Mouse (Mus musculus) hindbrain, postnatal 0 days (tissue): ENCODE measurements around the gene Nav3. TPM values are rescaled to one million over a fixed set of nuclear protein-coding genes. Genes with fewer than 3 reads are reported as not detected.

Source experiments
- ATAC-seq: fragments of 200-750 bp; cut with Nextera tagmentation; 2 replicates; pipeline ENCODE4 v1.8.0; 2017; ENCODE audit warnings: mild to moderate bottlenecking, moderate TSS enrichment, moderate library complexity
- DNase-seq: peaks from one replicate; pipeline ENCODE4 v3.0.0-alpha.2; 2015; ENCODE audit warnings: low spot score
- H3K27ac ChIP-seq: fragments of 300-500 bp; sonication (generic); 2 replicates; pipeline ENCODE4 v1.5.1; 2014; ENCODE audit warnings: mild to moderate bottlenecking
- H3K27me3 ChIP-seq: fragments of 300-500 bp; sonication (generic); 2 replicates; pipeline ENCODE4 v1.6.1; 2014; ENCODE audit warnings: low read length, mixed read lengths; ENCODE audit not compliant: insufficient read depth
- H3K36me3 ChIP-seq: fragments of 300-500 bp; sonication (generic); 2 replicates; pipeline ENCODE4 v1.6.1; 2014; ENCODE audit warnings: low read length, mixed read lengths; ENCODE audit not compliant: insufficient read depth
- H3K4me1 ChIP-seq: fragments of 300-500 bp; sonication (generic); 2 replicates; pipeline ENCODE4 v1.6.1; 2014; ENCODE audit warnings: antibody characterized with exemption, low read length, mixed read lengths; ENCODE audit not compliant: insufficient read depth
- H3K4me2 ChIP-seq: fragments of 300-500 bp; sonication (generic); 2 replicates; pipeline ENCODE4 v1.6.1; 2014; ENCODE audit warnings: low read depth, mild to moderate bottlenecking, low read length, moderate library complexity, mixed read lengths
- H3K4me3 ChIP-seq: fragments of 300-500 bp; sonication (generic); 2 replicates; pipeline ENCODE4 v1.5.1; 2014; ENCODE audit warnings: low read length
- H3K9ac ChIP-seq: fragments of 300-500 bp; sonication (generic); replicated peaks from 2 replicates; pipeline ENCODE4 v1.6.1; 2014; ENCODE audit warnings: mild to moderate bottlenecking, low read length, moderate library complexity, mixed read lengths
- H3K9me3 ChIP-seq: fragments of 300-500 bp; sonication (generic); 2 replicates; pipeline ENCODE4 v1.6.1; 2016; ENCODE audit warnings: low read length, mixed read lengths
- CTCF ChIP-seq: IDR thresholded peaks from 2 replicates; pipeline ENCODE4 v1.5.1; 2016; ENCODE audit warnings: antibody characterized with exemption, control low read depth, low read depth
- WGBS: fragments of 180-500 bp; shearing (Covaris S2); extraction: QIAGEN DNeasy Blood & Tissue Kit; methylation state at CpG from one replicate; pipeline ENCODE4 v1.1.7; 2014; 5-methylcytosine and 5-hydroxymethylcytosine counted together
- polyA plus RNA-seq: library from polyadenylated mRNA; unstranded; fragments of >200 nt; fragmentation: Nextera tagmentation; extraction: Ambion mirVana; gene quantifications from 2 replicates; pipeline ENCODE4 v1.2.1, GENCODE M21; 2015
- total RNA-seq: library from RNA; depleted of rRNA; stranded (reverse); fragments of >200 nt; gene quantifications from 2 replicates; pipeline ENCODE4 v1.2.3, GENCODE M21; 2014

Gene Nav3
- total and polyA plus RNA-seq, 2 experiments from 2014 or later, result 18.2 to 98.1 TPM

DNA sequence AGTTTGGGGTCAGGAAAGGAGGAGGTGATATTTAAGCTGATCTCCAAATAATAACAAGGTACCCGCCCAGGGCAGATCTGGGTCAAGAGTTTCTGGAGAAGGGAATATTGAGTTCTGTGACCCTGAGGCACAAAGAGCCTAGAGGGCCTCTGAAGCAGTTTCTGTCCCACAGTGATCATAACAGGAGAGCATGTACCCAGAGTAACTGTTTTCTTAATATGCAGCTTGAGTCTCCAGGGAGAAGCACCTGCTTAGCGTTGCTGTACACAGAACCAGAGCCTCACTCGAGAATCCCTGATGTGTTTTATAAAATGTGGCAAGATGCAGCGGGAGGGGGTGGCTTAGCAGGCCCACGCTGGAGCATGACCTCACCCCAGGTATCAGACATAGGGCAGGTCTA lies 141.5 kb downstream of the Nav3 start:
- H3K36me3 ChIP-seq, result no peaks in the 10 kb centered on the region
- no peaks in the 10 kb centered on the region for H3K9me3 ChIP-seq
- no peak overlapping the region for H3K9ac ChIP-seq
- no peak overlapping the region for H3K4me3 ChIP-seq
- H3K4me1 ChIP-seq, result no peaks in the 10 kb centered on the region
- no peak for ATAC-seq
- 57% methylated on average over 5 of the region's 5 CpGs for WGBS
- H3K4me2 ChIP-seq, result no peak overlapping the region
- no peak for DNase-seq
- no peaks in the 10 kb centered on the region for H3K27me3 ChIP-seq
- no peak for TF ChIP-seq CTCF
- no peak overlapping the region for H3K27ac ChIP-seq

DNA sequence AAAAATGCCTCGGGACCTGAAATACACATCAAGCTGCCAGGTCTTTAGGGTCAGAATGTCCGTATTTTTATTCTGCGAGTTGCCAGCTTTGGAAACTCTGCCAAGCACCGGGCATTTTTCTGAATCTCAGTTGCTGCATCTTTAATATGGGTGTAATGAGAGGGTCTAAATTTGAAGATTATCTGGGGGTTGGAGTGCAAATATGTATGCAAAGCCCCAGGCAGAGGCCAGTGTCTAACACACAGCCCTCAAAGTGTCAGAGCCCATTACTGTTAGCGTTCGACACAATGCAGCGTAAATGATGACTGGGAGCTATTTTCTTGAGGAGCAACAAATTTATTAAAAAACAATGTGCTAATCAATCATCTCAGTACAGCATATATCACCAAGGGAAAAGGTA lies 142.0 kb downstream of the Nav3 start:
- TF ChIP-seq CTCF, result no peak
- Histone ChIP-seq H3K9me3 (no peaks in the 10 kb centered on the region), H3K4me3 (no peak overlapping the region), H3K4me1 (no peaks in the 10 kb centered on the region), H3K36me3 (no peaks in the 10 kb centered on the region), H3K4me2 (no peak overlapping the region), H3K27ac (no peak overlapping the region), H3K9ac (no peak overlapping the region), H3K27me3 (no peaks in the 10 kb centered on the region)
- ATAC-seq (no peak), DNase-seq (no peak)
- 65% methylated on average over 7 of the region's 7 CpGs for WGBS

DNA sequence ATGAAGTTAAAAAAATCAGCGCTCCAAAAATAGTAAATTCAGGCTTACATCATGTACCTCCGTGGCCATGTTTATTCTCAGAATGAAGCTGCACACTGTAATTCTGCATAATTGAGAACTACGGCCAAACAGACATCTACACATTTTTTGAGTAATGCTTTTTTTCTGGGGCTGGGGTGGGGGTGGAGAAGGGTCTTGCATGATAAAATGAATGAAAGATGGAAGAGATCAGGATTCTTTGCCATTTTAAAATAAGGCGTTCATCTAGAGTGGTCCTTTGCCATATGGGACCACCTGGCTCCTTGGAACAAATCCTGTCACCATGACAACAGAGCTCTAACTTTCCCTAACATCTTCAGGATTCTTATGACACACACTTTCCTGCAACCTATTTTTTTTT lies 146.5 kb downstream of the Nav3 start:
- Histone ChIP-seq H3K27ac (no peak overlapping the region), H3K4me1 (no peaks in the 10 kb centered on the region), H3K27me3 (no peaks in the 10 kb centered on the region), H3K9ac (no peak overlapping the region), H3K4me2 (no peak overlapping the region), H3K9me3 (no peaks in the 10 kb centered on the region), H3K36me3 (no peaks in the 10 kb centered on the region), H3K4me3 (no peak overlapping the region)
- ATAC-seq (no peak), DNase-seq (peak; percentile 66)
- TF ChIP-seq CTCF, result no peak
- WGBS, result 62% methylated on average over 4 of the region's 4 CpGs

DNA sequence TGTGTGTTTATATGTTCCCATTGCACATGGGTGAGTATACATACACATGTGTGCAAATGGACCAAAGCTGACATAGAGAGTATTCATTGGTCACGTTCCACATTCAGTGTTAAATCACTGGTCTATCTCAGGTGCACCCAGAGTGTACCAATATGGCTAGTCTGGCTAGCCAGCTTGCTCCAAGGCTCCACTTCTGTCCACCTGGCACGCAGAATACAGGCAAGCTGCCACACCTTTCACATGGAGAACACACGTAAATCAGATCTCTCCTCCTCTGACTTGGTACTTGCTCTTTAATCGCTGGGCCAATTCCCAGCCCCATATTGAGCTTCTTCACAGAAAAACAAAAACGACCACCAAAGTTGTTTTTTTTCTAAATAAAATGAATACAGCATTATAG lies 150.4 kb downstream of the Nav3 start:
- Histone ChIP-seq H3K4me3 (no peak overlapping the region), H3K4me1 (no peaks in the 10 kb centered on the region), H3K4me2 (no peak overlapping the region), H3K27ac (no peak overlapping the region), H3K27me3 (no peaks in the 10 kb centered on the region), H3K9me3 (no peaks in the 10 kb centered on the region), H3K36me3 (no peaks in the 10 kb centered on the region), H3K9ac (no peak overlapping the region)
- DNase-seq (no peak), ATAC-seq (no peak)
- TF ChIP-seq CTCF, result no peak
- WGBS, result 75% methylated on average over 5 of the region's 5 CpGs

DNA sequence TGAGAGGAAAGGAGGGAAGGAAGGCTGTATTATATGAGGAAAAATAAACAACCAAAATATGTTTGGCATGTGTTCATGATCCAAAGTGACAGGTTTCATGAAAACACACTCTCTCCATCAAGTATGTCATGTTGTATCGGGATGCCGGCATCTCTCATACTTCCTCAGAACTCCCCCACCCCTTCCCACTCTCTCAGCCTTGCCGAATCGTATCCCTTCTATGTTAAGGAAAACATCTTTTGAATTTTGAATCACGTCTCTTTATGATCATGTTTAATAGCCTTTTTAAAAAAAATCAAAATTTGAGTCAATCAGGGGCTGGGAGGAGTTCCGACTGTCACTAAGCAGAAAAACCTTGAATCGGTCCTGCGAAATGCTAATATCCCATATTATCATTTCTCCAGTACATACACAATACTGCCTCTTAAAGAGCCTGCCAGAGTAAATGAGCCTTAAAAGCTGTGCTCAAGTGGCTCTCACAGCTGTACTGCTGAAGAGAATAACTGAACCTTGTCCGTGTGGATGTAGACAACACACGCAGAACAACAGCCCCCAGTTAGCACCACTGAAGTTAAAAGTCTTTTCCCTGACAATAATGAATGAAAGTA lies 165.9 kb downstream of the Nav3 start:
- no peak for TF ChIP-seq CTCF
- no peaks in the 10 kb centered on the region for H3K9me3 ChIP-seq
- H3K27me3 ChIP-seq, result no peaks in the 10 kb centered on the region
- H3K27ac ChIP-seq, result no peak overlapping the region
- DNase-seq, result no peak
- H3K4me2 ChIP-seq, result no peak overlapping the region
- H3K4me1 ChIP-seq, result no peaks in the 10 kb centered on the region
- no peak overlapping the region for H3K4me3 ChIP-seq
- ATAC-seq, result no peak
- H3K9ac ChIP-seq, result no peak overlapping the region
- 78% methylated on average over 10 of the region's 10 CpGs for WGBS
- H3K36me3 ChIP-seq, result no peaks in the 10 kb centered on the region

DNA sequence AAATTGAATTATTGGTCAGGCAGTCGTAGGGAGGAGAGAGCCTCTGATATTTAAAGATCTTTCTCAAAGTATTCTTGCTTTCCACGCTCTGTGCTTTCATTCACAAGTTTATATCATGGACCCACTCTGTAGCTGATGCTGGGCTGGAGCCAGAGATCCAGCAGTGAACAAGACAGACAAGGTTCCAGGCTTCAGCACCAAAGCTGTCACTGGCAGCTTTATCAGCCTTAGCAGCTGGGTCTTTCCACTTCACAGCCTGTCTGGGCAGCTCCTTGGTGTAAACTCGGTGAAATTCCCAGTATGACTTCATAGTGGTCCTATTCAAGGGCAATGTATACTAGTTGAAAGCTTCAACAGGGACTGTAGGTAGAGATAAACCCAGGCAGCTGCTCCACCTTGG lies 172.1 kb downstream of the Nav3 start:
- H3K9ac ChIP-seq, result no peak overlapping the region
- H3K36me3 ChIP-seq, result no peaks in the 10 kb centered on the region
- no peaks in the 10 kb centered on the region for H3K4me1 ChIP-seq
- no peak overlapping the region for H3K27ac ChIP-seq
- ATAC-seq (peak; percentile 70), DNase-seq (peak; percentile 65)
- no peaks in the 10 kb centered on the region for H3K27me3 ChIP-seq
- no peaks in the 10 kb centered on the region for H3K9me3 ChIP-seq
- no peak for TF ChIP-seq CTCF
- H3K4me3 ChIP-seq, result no peak overlapping the region
- no peak overlapping the region for H3K4me2 ChIP-seq
- WGBS, result 57% methylated on average over 3 of the region's 3 CpGs

DNA sequence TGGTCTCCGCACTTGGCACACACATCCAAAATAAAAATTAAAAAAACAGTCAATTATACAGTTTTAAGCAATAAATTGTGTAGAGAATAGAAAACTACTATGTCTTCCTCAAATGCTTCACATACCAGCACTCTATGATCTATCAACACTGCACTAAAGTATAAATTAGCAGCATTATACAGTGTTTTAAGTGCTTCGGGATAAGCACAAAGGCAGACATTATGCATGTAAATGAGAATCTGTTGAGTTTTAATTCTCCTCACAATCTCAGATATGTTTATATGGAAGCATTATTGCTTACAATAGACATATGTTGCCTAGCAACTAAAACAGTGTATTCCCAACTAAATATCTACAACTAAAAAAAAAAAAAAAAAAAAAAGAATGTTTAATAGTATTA lies 183.2 kb downstream of the Nav3 start:
- DNase-seq (no peak), ATAC-seq (no peak)
- Histone ChIP-seq H3K27ac (no peak overlapping the region), H3K36me3 (no peaks in the 10 kb centered on the region), H3K27me3 (no peaks in the 10 kb centered on the region), H3K4me1 (no peaks in the 10 kb centered on the region), H3K4me3 (no peak overlapping the region), H3K9ac (no peak overlapping the region), H3K4me2 (no peak overlapping the region), H3K9me3 (no peaks in the 10 kb centered on the region)
- 68% methylated on average over 2 of the region's 2 CpGs for WGBS
- TF ChIP-seq CTCF, result no peak
